Mouse (Mus musculus) limb, embryonic 14.5 days (tissue): ENCODE measurements at regions not wholly inside any gene's neighbourhood (a gene's known extent, or its start where the extent isn't known, plus 50 kb on each side); places are given as distances from the start of the nearest gene placed in this dataset.
"Not testable (repeated sequence)": the region's sequence is repeated elsewhere in the genome, so short reads cannot be mapped to it uniquely, and the experiment has no call there.

Experiments used
- ATAC-seq: fragments of 200-750 bp; cut with Nextera tagmentation; 2 replicates; pipeline ENCODE4 v1.8.0; 2017; ENCODE audit warnings: low read depth, moderate number of reproducible peaks, moderate TSS enrichment; ENCODE audit not compliant: low FRiP score
- DNase-seq: peaks from one replicate; pipeline ENCODE4 v3.0.0-alpha.2; 2015; ENCODE audit warnings: low spot score
- H3K27ac ChIP-seq: fragments of 300-500 bp; sonication (generic); replicated peaks from 2 replicates; pipeline ENCODE4 v1.5.1; 2014; ENCODE audit warnings: low read depth, mild to moderate bottlenecking, low read length, moderate library complexity, mixed read lengths
- H3K27me3 ChIP-seq: fragments of 300-500 bp; sonication (generic); 2 replicates; pipeline ENCODE4 v1.6.1; 2014; ENCODE audit warnings: low read length, mixed read lengths; ENCODE audit not compliant: control insufficient read depth, insufficient read depth
- H3K36me3 ChIP-seq: fragments of 300-500 bp; sonication (generic); 2 replicates; pipeline ENCODE4 v1.6.1; 2014; ENCODE audit warnings: mild to moderate bottlenecking, low read length, moderate library complexity, mixed read lengths; ENCODE audit not compliant: control insufficient read depth, insufficient read depth
- H3K4me1 ChIP-seq: fragments of 300-500 bp; sonication (generic); 2 replicates; pipeline ENCODE4 v1.6.1; 2014; ENCODE audit warnings: antibody characterized with exemption, low read length, mixed read lengths; ENCODE audit not compliant: control insufficient read depth, insufficient read depth
- H3K4me2 ChIP-seq: fragments of 300-500 bp; sonication (generic); replicated peaks from 2 replicates; pipeline ENCODE4 v1.6.1; 2014; ENCODE audit warnings: low read depth, mild to moderate bottlenecking, low read length, moderate library complexity; ENCODE audit not compliant: severe bottlenecking
- H3K4me3 ChIP-seq: fragments of 300-500 bp; sonication (generic); replicated peaks from 2 replicates; pipeline ENCODE4 v1.5.1; 2014; ENCODE audit warnings: low read length
- H3K9ac ChIP-seq: fragments of 300-500 bp; sonication (generic); 2 replicates; pipeline ENCODE4 v1.6.1; 2014; ENCODE audit warnings: mild to moderate bottlenecking, low read depth, low read length, moderate library complexity; ENCODE audit not compliant: severe bottlenecking
- H3K9me3 ChIP-seq: fragments of 300-500 bp; sonication (generic); 2 replicates; pipeline ENCODE4 v1.6.1; 2016; ENCODE audit warnings: low read length; ENCODE audit not compliant: control insufficient read depth
- WGBS: fragments of 180-500 bp; shearing (Covaris S2); extraction: QIAGEN DNeasy Blood & Tissue Kit; methylation state at CpG from one replicate; pipeline ENCODE4 v1.1.7; 2014; 5-methylcytosine and 5-hydroxymethylcytosine counted together

- not testable (repeated sequence) for H3K9me3 ChIP-seq, H3K4me1 ChIP-seq, H3K36me3 ChIP-seq, H3K9ac ChIP-seq, H3K27ac ChIP-seq, H3K27me3 ChIP-seq, DNase-seq, ATAC-seq, H3K4me3 ChIP-seq, H3K4me2 ChIP-seq
- 68% methylated on average over 5 of the region's 6 CpGs for WGBS
Observed at GRCm38 (mm10) chr17:6519107-6519506, 82.4 kb upstream of the Dynlt1c start.

- not testable (repeated sequence) for H3K36me3 ChIP-seq, DNase-seq, ATAC-seq, H3K27me3 ChIP-seq, H3K4me3 ChIP-seq, H3K9ac ChIP-seq, H3K27ac ChIP-seq, H3K4me2 ChIP-seq, H3K4me1 ChIP-seq, H3K9me3 ChIP-seq
- WGBS = 79% methylated on average over 2 of the region's 2 CpGs
Observed at GRCm38 (mm10) chr17:6520001-6520400, 81.5 kb upstream of the Dynlt1c start.

GRCm38 (mm10) chr17:6520751-6521150 lies 80.7 kb upstream of the Dynlt1c start:
- H3K27me3 ChIP-seq = not testable (repeated sequence)
- 66% methylated on average over 4 of the region's 4 CpGs for WGBS

GRCm38 (mm10) chr17:6522185-6522584 lies 79.3 kb upstream of the Dynlt1c start:
- DNase-seq, H3K4me2 ChIP-seq: not testable (repeated sequence)

More at GRCm38 (mm10) chr17:6520751-6521150, 80.7 kb upstream of the Dynlt1c start:
- H3K4me2 ChIP-seq, ATAC-seq, H3K9me3 ChIP-seq, H3K4me1 ChIP-seq, H3K4me3 ChIP-seq, H3K36me3 ChIP-seq, H3K9ac ChIP-seq, H3K27ac ChIP-seq: not testable (repeated sequence)
- peak; percentile 2 for DNase-seq

GRCm38 (mm10) chr17:6538723-6539122 lies 62.7 kb upstream of the Dynlt1c start:
- H3K4me2 ChIP-seq, H3K36me3 ChIP-seq, H3K9ac ChIP-seq, DNase-seq, H3K27me3 ChIP-seq, H3K4me3 ChIP-seq, H3K4me1 ChIP-seq, H3K9me3 ChIP-seq, ATAC-seq, H3K27ac ChIP-seq: not testable (repeated sequence)
- WGBS = no CpG with 5 or more reads among the region's 5 CpGs

More at GRCm38 (mm10) chr17:6522185-6522584, 79.3 kb upstream of the Dynlt1c start:
- 68% methylated on average over 5 of the region's 9 CpGs for WGBS
- H3K27me3 ChIP-seq, H3K4me3 ChIP-seq, H3K36me3 ChIP-seq, H3K9me3 ChIP-seq, H3K27ac ChIP-seq, H3K4me1 ChIP-seq, H3K9ac ChIP-seq, ATAC-seq: not testable (repeated sequence)

GRCm38 (mm10) chr17:6547064-6547760 lies 54.3 kb upstream of the Dynlt1c start:
- not testable (repeated sequence) for H3K4me2 ChIP-seq, H3K27ac ChIP-seq, H3K27me3 ChIP-seq, H3K9me3 ChIP-seq, H3K4me1 ChIP-seq, H3K4me3 ChIP-seq, DNase-seq, H3K36me3 ChIP-seq, ATAC-seq, H3K9ac ChIP-seq
- no CpG with 5 or more reads among the region's 8 CpGs for WGBS

- DNase-seq, H3K9ac ChIP-seq, H3K4me1 ChIP-seq, ATAC-seq, H3K4me2 ChIP-seq, H3K9me3 ChIP-seq, H3K36me3 ChIP-seq, H3K27ac ChIP-seq, H3K27me3 ChIP-seq, H3K4me3 ChIP-seq: not testable (repeated sequence)
- WGBS = no CpG with 5 or more reads among the region's 6 CpGs
Observed at GRCm38 (mm10) chr17:6547937-6548336, 53.5 kb upstream of the Dynlt1c start.
